Mouse (Mus musculus) cerebellum, adult 2 months (tissue): ENCODE measurements around the gene Hk2. TPM values are rescaled to one million over a fixed set of nuclear protein-coding genes. Genes with fewer than 3 reads are reported as not detected.

ENCODE experiments used
- DNase-seq, 2 experiments: peaks; one replicate each; pipeline ENCODE4 v3.0.0; 2021
- H3K27ac ChIP-seq: fragments of 200-500 bp; 2 replicates; pipeline ENCODE4 v1.5.1; 2012; ENCODE audit warnings: low read length, control low read depth, inconsistent platforms; ENCODE audit not compliant: insufficient read depth
- H3K27me3 ChIP-seq: fragments of 200-500 bp; 2 replicates; pipeline ENCODE4 v1.6.1; 2012; ENCODE audit warnings: inconsistent platforms, mild to moderate bottlenecking, low read length, moderate library complexity; ENCODE audit not compliant: control insufficient read depth, insufficient read depth
- H3K4me1 ChIP-seq: fragments of 200-500 bp; 2 replicates; pipeline ENCODE4 v1.6.1; 2011; ENCODE audit warnings: low read length; ENCODE audit not compliant: control insufficient read depth, insufficient read depth
- H3K4me3 ChIP-seq: fragments of 200-500 bp; replicated peaks from 2 replicates; pipeline ENCODE3; 2011; ENCODE audit warnings: mild to moderate bottlenecking, low read depth, low read length, control low read depth; ENCODE audit not compliant: insufficient read depth
- CTCF ChIP-seq: fragments of 200-500 bp; IDR thresholded peaks from 2 replicates; pipeline ENCODE4 v1.5.1; 2011; ENCODE audit warnings: low read depth, mild to moderate bottlenecking, control low read depth, low read length, moderate library complexity, borderline replicate concordance; ENCODE audit not compliant: insufficient read depth
- POLR2A ChIP-seq: fragments of 200-500 bp; IDR thresholded peaks from 2 replicates; pipeline ENCODE4 v1.6.1; 2011; ENCODE audit warnings: low read length, control low read depth, borderline replicate concordance; ENCODE audit not compliant: insufficient read depth
- WGBS: fragments of 180-500 bp; shearing (Covaris S2); methylation state at CpG from one replicate; pipeline ENCODE4 v1.1.7; 2018; 5-methylcytosine and 5-hydroxymethylcytosine counted together
- polyA plus RNA-seq: library from polyadenylated mRNA; depleted of rRNA; stranded (reverse); fragments of >200 nt; gene quantifications from 2 replicates; pipeline ENCODE4 v1.2.3, GENCODE M21; 2012

Gene Hk2
- polyA plus RNA-seq, 1 experiment = 6.3 TPM

- Histone ChIP-seq H3K4me1 (0 out of 2 replicates have a peak, but pooled peaks cover 3% of the 10 kb centered on the region), H3K4me3 (no peak overlapping the region), H3K27me3 (no peaks in the 10 kb centered on the region), H3K27ac (no peak overlapping the region)
- 36% methylated on average over 6 of the region's 6 CpGs for WGBS
- TF ChIP-seq CTCF = no peak
- TF ChIP-seq POLR2A = no peak
- DNase-seq = no peak
These were observed 59.0 kb downstream of the Hk2 start for GRCm38 (mm10) chr6:82715253-82715652.

- Histone ChIP-seq H3K4me1 (0 out of 2 replicates have a peak, but pooled peaks cover 3% of the 10 kb centered on the region), H3K4me3 (no peak overlapping the region), H3K27me3 (no peaks in the 10 kb centered on the region), H3K27ac (no peak overlapping the region)
- WGBS = 42% methylated on average over 5 of the region's 5 CpGs
- TF ChIP-seq CTCF = no peak
- no peak for TF ChIP-seq POLR2A
- DNase-seq = no peak
These were observed 59.4 kb downstream of the Hk2 start for GRCm38 (mm10) chr6:82714841-82715240.

GRCm38 (mm10) chr6:82714243-82714642 lies 60.0 kb downstream of the Hk2 start:
- Histone ChIP-seq H3K4me3 (no peak overlapping the region), H3K27ac (no peak overlapping the region), H3K27me3 (no peaks in the 10 kb centered on the region), H3K4me1 (0 out of 2 replicates have a peak, but pooled peaks cover 3% of the 10 kb centered on the region)
- DNase-seq = peak; percentile 47 to 70
- 9% methylated on average over 3 of the region's 3 CpGs for WGBS
- TF ChIP-seq CTCF (peak; percentile 79), POLR2A (no peak)

- no peaks in the 10 kb centered on the region for H3K4me1 ChIP-seq
- DNase-seq = no peak
- no peak overlapping the region for H3K27ac ChIP-seq
- H3K27me3 ChIP-seq = no peaks in the 10 kb centered on the region
- H3K4me3 ChIP-seq = no peak overlapping the region
- TF ChIP-seq POLR2A (no peak), CTCF (no peak)
- 85% methylated on average over 3 of the region's 3 CpGs for WGBS
These were observed 66.5 kb downstream of the Hk2 start for GRCm38 (mm10) chr6:82707742-82708141.

- no peak for DNase-seq
- Histone ChIP-seq H3K4me3 (no peak overlapping the region), H3K27ac (no peak overlapping the region), H3K27me3 (no peaks in the 10 kb centered on the region), H3K4me1 (no peaks in the 10 kb centered on the region)
- WGBS = 32% methylated on average over 10 of the region's 10 CpGs
- TF ChIP-seq CTCF = no peak
- TF ChIP-seq POLR2A = no peak
These were observed 67.0 kb downstream of the Hk2 start for GRCm38 (mm10) chr6:82707241-82707640.

GRCm38 (mm10) chr6:82705221-82705620 lies 69.0 kb downstream of the Hk2 start, which contains the start of gene Pole4:
Gene Pole4 (minus strand): TSS chr6:82705365.
- WGBS = 89% methylated on average over 5 of the region's 5 CpGs
- no peak within 1 kb of the TSS for H3K27ac ChIP-seq
- no peak within 1 kb of the TSS for H3K4me3 ChIP-seq
- DNase-seq = no peak
- no peak for TF ChIP-seq POLR2A
- no peak for TF ChIP-seq CTCF
- H3K4me1 ChIP-seq = no peaks in the 10 kb centered on the region
- no peaks in the 10 kb centered on the region for H3K27me3 ChIP-seq

- Histone ChIP-seq H3K27me3 (no peaks in the 10 kb centered on the region), H3K4me3 (no peak overlapping the region), H3K4me1 (no peaks in the 10 kb centered on the region), H3K27ac (no peak overlapping the region)
- TF ChIP-seq CTCF (no peak), POLR2A (no peak)
- no peak for DNase-seq
- 90% methylated on average over 3 of the region's 3 CpGs for WGBS
These were observed 70.5 kb downstream of the Hk2 start for GRCm38 (mm10) chr6:82703710-82704109.

- H3K4me3 ChIP-seq = no peak overlapping the region
- no peaks in the 10 kb centered on the region for H3K4me1 ChIP-seq
- TF ChIP-seq POLR2A (no peak), CTCF (peak; percentile 88)
- no peak overlapping the region for H3K27ac ChIP-seq
- 29% methylated on average over 16 of the region's 16 CpGs for WGBS
- no peaks in the 10 kb centered on the region for H3K27me3 ChIP-seq
- peak; percentile 70 to 81 for DNase-seq
These were observed 71.6 kb downstream of the Hk2 start for GRCm38 (mm10) chr6:82702593-82703017.
